Mouse (Mus musculus): ENCODE results near the gene Sipa1l3.

The Sipa1l3 gene

GRCm38 (mm10) chr7:29480183-29480582, 38.3 kb downstream of the Sipa1l3 start:
- DNase-seq: no peak

GRCm38 (mm10) chr7:29475005-29475404, 43.4 kb downstream of the Sipa1l3 start:
- no peak for DNase-seq

- no peak for DNase-seq
Measured at GRCm38 (mm10) chr7:29471309-29471708, 47.1 kb downstream of the Sipa1l3 start.

- DNase-seq: no peak
Measured at GRCm38 (mm10) chr7:29469602-29470344, 48.7 kb downstream of the Sipa1l3 start.

GRCm38 (mm10) chr7:29468593-29468992, 49.8 kb downstream of the Sipa1l3 start:
- DNase-seq: no peak

GRCm38 (mm10) chr7:29466585-29466984, 51.9 kb downstream of the Sipa1l3 start:
- no peak for DNase-seq

GRCm38 (mm10) chr7:29465736-29466135, 52.7 kb downstream of the Sipa1l3 start:
- DNase-seq: no peak

GRCm38 (mm10) chr7:29462820-29463219, 55.6 kb downstream of the Sipa1l3 start:
- no peak for DNase-seq

- DNase-seq: no peak
Measured at GRCm38 (mm10) chr7:29462178-29462577, 56.3 kb downstream of the Sipa1l3 start.

GRCm38 (mm10) chr7:29461557-29461956, 56.9 kb downstream of the Sipa1l3 start:
- DNase-seq: no peak

GRCm38 (mm10) chr7:29458889-29459740, 59.3 kb downstream of the Sipa1l3 start:
- no peak for DNase-seq

- DNase-seq: no peak
Measured at GRCm38 (mm10) chr7:29457772-29458171, 60.7 kb downstream of the Sipa1l3 start.

- no peak for DNase-seq
Measured at GRCm38 (mm10) chr7:29456716-29457115, 61.7 kb downstream of the Sipa1l3 start.

- DNase-seq: no peak
Measured at GRCm38 (mm10) chr7:29455591-29455990, 62.9 kb downstream of the Sipa1l3 start.

- no peak for DNase-seq
Measured at GRCm38 (mm10) chr7:29454965-29455364, 63.5 kb downstream of the Sipa1l3 start.

GRCm38 (mm10) chr7:29452991-29453741, 65.3 kb downstream of the Sipa1l3 start:
- DNase-seq: no peak

GRCm38 (mm10) chr7:29452381-29452780, 66.1 kb downstream of the Sipa1l3 start:
- no peak for DNase-seq

- DNase-seq: no peak
Measured at GRCm38 (mm10) chr7:29450175-29450574, 68.3 kb downstream of the Sipa1l3 start.

- DNase-seq: no peak
Measured at GRCm38 (mm10) chr7:29448830-29449229, 69.6 kb downstream of the Sipa1l3 start.

- DNase-seq: peak in 1 of 2 experiments; percentile 6
Measured at GRCm38 (mm10) chr7:29447147-29447829, 71.2 kb downstream of the Sipa1l3 start.

- DNase-seq: no peak
Measured at GRCm38 (mm10) chr7:29446156-29446555, 72.3 kb downstream of the Sipa1l3 start.

- DNase-seq: no peak
Measured at GRCm38 (mm10) chr7:29444527-29444926, 73.9 kb downstream of the Sipa1l3 start.

GRCm38 (mm10) chr7:29444070-29444469, 74.4 kb downstream of the Sipa1l3 start:
- no peak for DNase-seq

Data from B cell, adult 2 months (primary cell).